ENCODE assay signal across 23 mouse cellular contexts in genomic region chr8:87531176-87531575, GRCm38 (mm10). TPM values are rescaled to one million over a fixed set of nuclear protein-coding genes. Genes with fewer than 3 reads are reported as not detected.
DNase-seq lines count a peak whose midpoint lies in the region; ATAC-seq lines count a peak whose summit lies in the region.
"Had no signal": no experiment of that assay in that cellular context is flagged by ENCODE, and none has a peak within 500 bp of the region (broad histone marks: within the 10 kb centered on the region; RNA-seq: fewer than 3 reads in every experiment).

No protein-coding gene starts in this region.

- H3K27me3 ChIP-seq in hindbrain, embryonic 11.5 days (ENCODE audit: control insufficient read depth, insufficient read depth, low read length), result no peaks in the 10 kb centered on the region
- no peaks in the 10 kb centered on the region; the same call in 1 of the 2 replicates for H3K27me3 ChIP-seq in hindbrain, embryonic 13.5 days
- H3K27me3 ChIP-seq in embryonic facial prominence, embryonic 11.5 days (ENCODE audit: control insufficient read depth, insufficient read depth, low read length), result no peaks in the 10 kb centered on the region
- H3K27me3 ChIP-seq in midbrain, embryonic 14.5 days (ENCODE audit: control insufficient read depth, insufficient read depth, low read length), result no peaks in the 10 kb centered on the region
- H3K27me3 ChIP-seq: forebrain, embryonic 12.5 days; kidney, embryonic 15.5 days; liver, embryonic 15.5 days had no signal

- H3K27ac ChIP-seq in hindbrain, embryonic 11.5 days (ENCODE audit: low read depth, low read length), result no peak overlapping the region
- no peak overlapping the region for H3K27ac ChIP-seq in hindbrain, embryonic 13.5 days
- no peak overlapping the region for H3K27ac ChIP-seq in embryonic facial prominence, embryonic 11.5 days (replicated peaks; ENCODE audit: low read depth, low read length)
- H3K27ac ChIP-seq in midbrain, embryonic 14.5 days (replicated peaks; ENCODE audit: low read depth, low read length), result no peak overlapping the region
- H3K27ac ChIP-seq: forebrain, embryonic 12.5 days; kidney, embryonic 15.5 days; liver, embryonic 15.5 days had no signal

- H3K4me3 ChIP-seq in hindbrain, embryonic 11.5 days (ENCODE audit: low read depth, low read length), result no peak overlapping the region
- no peak overlapping the region for H3K4me3 ChIP-seq in hindbrain, embryonic 13.5 days
- H3K4me3 ChIP-seq in embryonic facial prominence, embryonic 11.5 days (ENCODE audit: low read depth, low read length), result no peak overlapping the region
- H3K4me3 ChIP-seq in midbrain, embryonic 14.5 days (replicated peaks; ENCODE audit: low read depth, low read length), result no peak overlapping the region
- H3K4me3 ChIP-seq: forebrain, embryonic 12.5 days; heart, embryonic 12.5 days; kidney, embryonic 15.5 days; liver, embryonic 15.5 days had no signal

- H3K36me3 ChIP-seq in hindbrain, embryonic 11.5 days (ENCODE audit: control insufficient read depth, insufficient read depth, low read length), result no peaks in the 10 kb centered on the region
- no peaks in the 10 kb centered on the region for H3K36me3 ChIP-seq in hindbrain, embryonic 13.5 days
- no peaks in the 10 kb centered on the region for H3K36me3 ChIP-seq in embryonic facial prominence, embryonic 11.5 days (replicated peaks; ENCODE audit: control insufficient read depth, insufficient read depth, low read depth, low read length)
- no peaks in the 10 kb centered on the region for H3K36me3 ChIP-seq in midbrain, embryonic 14.5 days (ENCODE audit: control insufficient read depth, insufficient read depth, low read length)
- H3K36me3 ChIP-seq: forebrain, embryonic 12.5 days; heart, embryonic 12.5 days; kidney, embryonic 15.5 days; liver, embryonic 15.5 days had no signal

- no peak overlapping the region for H3K9ac ChIP-seq in hindbrain, embryonic 11.5 days (ENCODE audit: low read depth, low read length)
- no peak overlapping the region for H3K9ac ChIP-seq in hindbrain, embryonic 13.5 days
- H3K9ac ChIP-seq in embryonic facial prominence, embryonic 11.5 days (replicated peaks; ENCODE audit: low read length), result no peak overlapping the region
- no peak overlapping the region for H3K9ac ChIP-seq in midbrain, embryonic 14.5 days (replicated peaks; ENCODE audit: low read length)
- H3K9ac ChIP-seq: forebrain, embryonic 12.5 days; heart, embryonic 12.5 days; kidney, embryonic 15.5 days; liver, embryonic 15.5 days had no signal

- no peak overlapping the region for H3K4me2 ChIP-seq in hindbrain, embryonic 11.5 days (replicated peaks; ENCODE audit: low read depth, low read length)
- H3K4me2 ChIP-seq in hindbrain, embryonic 13.5 days, result no peak overlapping the region
- H3K4me2 ChIP-seq in embryonic facial prominence, embryonic 11.5 days (ENCODE audit: low read depth, low read length), result no peak overlapping the region
- H3K4me2 ChIP-seq in midbrain, embryonic 14.5 days (ENCODE audit: low read length), result no peak overlapping the region
- H3K4me2 ChIP-seq: forebrain, embryonic 12.5 days; heart, embryonic 12.5 days; kidney, embryonic 15.5 days; liver, embryonic 15.5 days had no signal

- DNase-seq in hindbrain, embryonic 11.5 days (ENCODE audit: low spot score), result peak; percentile 16
- peak; percentile 6 for DNase-seq in ovary, postnatal 36 days (ENCODE audit: low spot score)
- no peak for DNase-seq in ovary, postnatal 10 days (ENCODE audit: low spot score)
- DNase-seq in R1 (ENCODE audit: low read depth, low spot score), result peak; percentile 31
- peak; percentile 45 for DNase-seq in embryonic facial prominence, embryonic 11.5 days (ENCODE audit: low spot score)
- DNase-seq in left cerebral cortex, postnatal 36 days (ENCODE audit: low spot score in 2 of 2), result no peak
- no peak for DNase-seq in midbrain, embryonic 14.5 days
- DNase-seq: cerebellum, adult 11 months; cerebellum, postnatal 36 days; heart, postnatal 36 days; right cerebral cortex, postnatal 4 days; thymus, postnatal 4 days had no signal

- H3K9me3 ChIP-seq in hindbrain, embryonic 11.5 days (ENCODE audit: control insufficient read depth, low read length), result no peaks in the 10 kb centered on the region
- H3K9me3 ChIP-seq in hindbrain, embryonic 13.5 days, result no peaks in the 10 kb centered on the region
- no peaks in the 10 kb centered on the region for H3K9me3 ChIP-seq in embryonic facial prominence, embryonic 11.5 days (replicated peaks; ENCODE audit: control insufficient read depth, low read length)
- no peaks in the 10 kb centered on the region for H3K9me3 ChIP-seq in midbrain, embryonic 14.5 days (ENCODE audit: control insufficient read depth, low read length)
- H3K9me3 ChIP-seq: forebrain, embryonic 12.5 days; heart, embryonic 12.5 days; kidney, embryonic 15.5 days; liver, embryonic 15.5 days had no signal

- no peak for ATAC-seq in hindbrain, embryonic 11.5 days (ENCODE audit: low FRiP score)
- no peak for ATAC-seq in hindbrain, embryonic 13.5 days (ENCODE audit: low FRiP score)
- ATAC-seq in embryonic facial prominence, embryonic 11.5 days (replicated peaks; ENCODE audit: insufficient number of reproducible peaks, low FRiP score, low TSS enrichment, low read depth), result no peak
- ATAC-seq in midbrain, embryonic 14.5 days (ENCODE audit: low FRiP score, low TSS enrichment), result no peak

- H3K4me1 ChIP-seq in hindbrain, embryonic 11.5 days (replicated peaks; ENCODE audit: control insufficient read depth, insufficient read depth, low read length), result no peaks in the 10 kb centered on the region
- H3K4me1 ChIP-seq in hindbrain, embryonic 13.5 days (replicated peaks), result peaks cover 10% of the 10 kb centered on the region; the same call in 1 of the 2 replicates
- H3K4me1 ChIP-seq in embryonic facial prominence, embryonic 11.5 days (ENCODE audit: control insufficient read depth, insufficient read depth, low read length), result no peaks in the 10 kb centered on the region
- H3K4me1 ChIP-seq in midbrain, embryonic 14.5 days (ENCODE audit: control insufficient read depth, insufficient read depth, low read length), result no peaks in the 10 kb centered on the region
- H3K4me1 ChIP-seq: forebrain, embryonic 12.5 days; heart, embryonic 12.5 days; kidney, embryonic 15.5 days; liver, embryonic 15.5 days had no signal

- WGBS in hindbrain, embryonic 11.5 days, result 68% methylated on average over 4 of the region's 4 CpGs
- WGBS in hindbrain, embryonic 13.5 days, result 67% methylated on average over 4 of the region's 4 CpGs
- WGBS in embryonic facial prominence, embryonic 11.5 days, result 58% methylated on average over 4 of the region's 4 CpGs
- WGBS in midbrain, embryonic 14.5 days, result 69% methylated on average over 4 of the region's 4 CpGs

- intact Hi-C loops in left cerebral cortex, postnatal 36 days (cut with DNase I), result loop anchor here (10.0 kb wide), 1 partner anchor 316 kb away; no protein-coding TSS in a partner anchor

RNA-seq across cellular contexts. Expression of gene 4933402J07Rik, which starts 32.5 kb away (rescaled TPM):
- polyA plus RNA-seq in hindbrain, embryonic 11.5 days (2014; fragmentation: Nextera tagmentation; extraction: Ambion mirVana), result not detected in 2 replicates
- not detected in 2 replicates for polyA plus RNA-seq in hindbrain, embryonic 13.5 days (2015; fragmentation: Nextera tagmentation; extraction: Ambion mirVana)
- not detected in 2 replicates for polyA plus RNA-seq in embryonic facial prominence, embryonic 11.5 days (2014; fragmentation: Nextera tagmentation; extraction: Ambion mirVana)
- total RNA-seq in left cerebral cortex, postnatal 36 days (2021), result not detected
- not detected in 2 replicates for polyA plus RNA-seq in midbrain, embryonic 14.5 days (2014; fragmentation: Nextera tagmentation; extraction: Ambion mirVana)
- total RNA-seq: gastrocnemius, postnatal 4 days; heart, postnatal 36 days; left cerebral cortex, adult 8-10 months; megakaryocyte-erythroid progenitor cell, adult 5-6 weeks; midbrain, postnatal 0 days had no signal
- polyA plus RNA-seq: forebrain, embryonic 12.5 days; heart, embryonic 12.5 days; kidney, embryonic 15.5 days; limb, embryonic 14.5 days; liver, embryonic 15.5 days; midbrain, postnatal 0 days; neural tube, embryonic 11.5 days had no signal

RNA-seq across cellular contexts. Expression of gene Cbln1, which starts 58.8 kb away (rescaled TPM):
- 14.6 and 16.2 TPM in 2 replicates for polyA plus RNA-seq in hindbrain, embryonic 11.5 days (2014; fragmentation: Nextera tagmentation; extraction: Ambion mirVana)
- polyA plus RNA-seq in hindbrain, embryonic 13.5 days (2015; fragmentation: Nextera tagmentation; extraction: Ambion mirVana), result 35.3 and 39.3 TPM in 2 replicates
- polyA plus RNA-seq in embryonic facial prominence, embryonic 11.5 days (2014; fragmentation: Nextera tagmentation; extraction: Ambion mirVana), result 2.8 and 4.2 TPM in 2 replicates
- total RNA-seq in left cerebral cortex, postnatal 36 days (2021), result 10 to 100 TPM in 1 of 2 experiments, 1 to 10 TPM in 1; 9.1 to 15.9 TPM
- 20.3 and 22.6 TPM in 2 replicates for polyA plus RNA-seq in midbrain, embryonic 14.5 days (2014; fragmentation: Nextera tagmentation; extraction: Ambion mirVana)
- total RNA-seq: megakaryocyte-erythroid progenitor cell, adult 5-6 weeks had no signal
- polyA plus RNA-seq: kidney, embryonic 15.5 days; liver, embryonic 15.5 days had no signal

Comparison
In these comparisons a context has a peak if more than half of its experiments do, and no peak if none do; other contexts are left out.
1. DNase-seq: peak in hindbrain, embryonic 11.5 days (single experiment), ovary, postnatal 36 days (single experiment), R1 (single experiment) and embryonic facial prominence, embryonic 11.5 days (single experiment); none in ovary, postnatal 10 days (single experiment), left cerebral cortex, postnatal 36 days (0 of 2) and midbrain, embryonic 14.5 days (single experiment).